Mouse (Mus musculus) E14TG2a.4 (cell line): ENCODE measurements around the gene B3gnt8.

Source experiments
- CTCF ChIP-seq: conservative IDR thresholded peaks from 2 replicates; pipeline ENCODE4 v1.5.1; 2014; ENCODE audit warnings: low read length
- NANOG ChIP-seq: IDR thresholded peaks from 2 replicates; pipeline ENCODE4 v1.6.1; 2014; ENCODE audit warnings: borderline replicate concordance, low read length, mixed read lengths
- POU5F1 ChIP-seq: IDR thresholded peaks from 2 replicates; pipeline ENCODE4 v1.6.1; 2014; ENCODE audit warnings: low read length, borderline replicate concordance

- no peak for TF ChIP-seq CTCF
- TF ChIP-seq NANOG, result no peak
- no peak for TF ChIP-seq POU5F1
These were observed 5.7 kb upstream of the B3gnt8 start for GRCm38 (mm10) chr7:25620751-25621150.
